Mouse (Mus musculus) layer of hippocampus, adult 8-10 months (tissue): Measurements from ENCODE around the gene Vav3. TPM values are rescaled to one million over a fixed set of nuclear protein-coding genes. Genes with fewer than 3 reads are reported as not detected.
A peak's percentile ranks its signal among the peaks of the same experiment; 100 is the strongest.

Experiments used
- DNase-seq, 2 experiments: peaks; one replicate each; pipeline ENCODE4 v3.0.0; 2022; ENCODE audit warnings: low spot score in 2 of 2
- total RNA-seq, 4 experiments: library from RNA; stranded (reverse); gene quantifications; 2 replicates each; pipeline ENCODE4 v1.2.4; 2022

Gene Vav3
- total RNA-seq, 4 experiments from 2014 or later = 12.2 to 18.1 (median 14.8) TPM

GRCm38 (mm10) chr3:109572871-109573270, 232.4 kb downstream of the Vav3 start:
- no peak for DNase-seq

- DNase-seq = no peak
These were observed 233.2 kb downstream of the Vav3 start for GRCm38 (mm10) chr3:109573549-109574146.

GRCm38 (mm10) chr3:109574161-109574560, 233.7 kb downstream of the Vav3 start:
- no peak for DNase-seq

GRCm38 (mm10) chr3:109578347-109578746, 237.9 kb downstream of the Vav3 start:
- DNase-seq = no peak

- no peak for DNase-seq
These were observed 238.5 kb downstream of the Vav3 start for GRCm38 (mm10) chr3:109578983-109579382.

GRCm38 (mm10) chr3:109585946-109586345, 245.5 kb downstream of the Vav3 start:
- DNase-seq = no peak

- no peak for DNase-seq
These were observed 252.5 kb downstream of the Vav3 start for GRCm38 (mm10) chr3:109592970-109593369.

GRCm38 (mm10) chr3:109596084-109596483, 255.6 kb downstream of the Vav3 start:
- DNase-seq = no peak

- no peak for DNase-seq
These were observed 260.4 kb downstream of the Vav3 start for GRCm38 (mm10) chr3:109600699-109601451.

- DNase-seq = no peak
These were observed 262.3 kb downstream of the Vav3 start for GRCm38 (mm10) chr3:109602753-109603152.

GRCm38 (mm10) chr3:109606121-109606520, 265.7 kb downstream of the Vav3 start:
- no peak for DNase-seq

GRCm38 (mm10) chr3:109621721-109622120, 281.3 kb downstream of the Vav3 start:
- DNase-seq = peak; percentile 19 to 21

GRCm38 (mm10) chr3:109622361-109622760, 281.9 kb downstream of the Vav3 start:
- no peak for DNase-seq

- DNase-seq = no peak
These were observed 282.4 kb downstream of the Vav3 start for GRCm38 (mm10) chr3:109622816-109623215.

GRCm38 (mm10) chr3:109623770-109624169, 283.3 kb downstream of the Vav3 start:
- DNase-seq = no peak

- DNase-seq = no peak
These were observed 295.6 kb downstream of the Vav3 start for GRCm38 (mm10) chr3:109636045-109636444.

- DNase-seq = no peak
These were observed 298.9 kb downstream of the Vav3 start for GRCm38 (mm10) chr3:109639386-109639785.

GRCm38 (mm10) chr3:109640796-109641195, 300.3 kb downstream of the Vav3 start:
- no peak for DNase-seq

- DNase-seq = no peak
These were observed 307.8 kb downstream of the Vav3 start for GRCm38 (mm10) chr3:109648242-109648641.

GRCm38 (mm10) chr3:109651479-109651878, 311.0 kb downstream of the Vav3 start:
- no peak for DNase-seq

GRCm38 (mm10) chr3:109652860-109653631, 312.6 kb downstream of the Vav3 start:
- no peak for DNase-seq

- no peak for DNase-seq
These were observed 313.9 kb downstream of the Vav3 start for GRCm38 (mm10) chr3:109654386-109654785.
